Mouse (Mus musculus): ENCODE results near the gene Acly.

DNA sequence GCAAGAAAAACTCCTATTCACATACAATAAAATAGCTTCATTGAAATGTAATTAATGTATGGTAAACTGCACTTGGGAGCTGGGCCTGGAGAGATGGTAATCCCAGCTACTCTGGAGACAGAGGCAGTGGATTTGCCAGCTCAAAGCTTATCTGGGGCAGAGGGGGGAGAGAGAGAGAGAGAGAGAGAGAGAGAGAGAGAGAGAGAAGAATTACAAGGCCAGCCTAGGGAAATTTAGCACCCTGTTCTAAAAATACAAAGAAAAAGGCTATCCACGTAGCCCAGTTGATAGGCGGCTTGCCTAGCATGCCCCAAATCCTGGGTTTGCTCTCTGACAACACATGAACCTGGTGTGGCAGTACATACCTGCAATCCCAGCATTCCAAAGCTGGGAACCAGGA, 13.8 kb upstream of the Acly start:
- no peak for TF ChIP-seq CTCF (conservative IDR thresholded peaks at IDR 0.05 in 1 of 2, IDR thresholded peaks at IDR 0.05 in 1 of 2; ENCODE audit: low read depth in 2 of 2, low read length in 2 of 2)
- no peak for TF ChIP-seq EP300 (IDR thresholded peaks at IDR 0.05; ENCODE audit: low read length)
- TF ChIP-seq MAX (IDR thresholded peaks at IDR 0.05; ENCODE audit: low read length), result no peak
- no peak for TF ChIP-seq HCFC1 (IDR thresholded peaks at IDR 0.05; ENCODE audit: low read depth, low read length)
- no peak for TF ChIP-seq MAZ (IDR thresholded peaks at IDR 0.05; ENCODE audit: low read depth, low read length)
- no peak for TF ChIP-seq POLR2AphosphoS2 (IDR thresholded peaks at IDR 0.05; ENCODE audit: low read depth, low read length)

All from CH12.LX (cell line).